Mouse (Mus musculus): ENCODE results near the gene Olfr885. TPM values are rescaled to one million over a fixed set of nuclear protein-coding genes. Genes with fewer than 3 reads are reported as not detected.

Gene Olfr885
- total RNA-seq (2023): not detected

DNA sequence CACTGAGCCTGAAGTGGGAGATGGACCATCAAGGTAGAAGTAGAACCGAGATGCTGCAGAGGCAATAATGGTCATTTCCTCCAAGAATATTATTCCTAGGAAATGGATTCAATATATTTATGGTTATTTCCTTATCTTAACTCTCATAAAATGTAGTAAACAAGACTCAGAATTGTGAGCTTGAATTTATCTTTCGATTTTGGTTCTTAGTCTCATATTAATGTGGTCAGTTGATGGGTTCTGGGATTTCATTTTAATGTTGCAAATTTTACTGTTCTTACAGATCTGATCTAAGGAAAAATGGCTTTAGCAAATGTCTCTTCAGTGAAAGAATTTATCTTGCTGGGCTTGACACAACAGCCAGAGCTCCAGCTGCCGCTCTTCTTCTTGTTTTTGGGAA lies at the start of gene Olfr885:
Gene Olfr885, plus strand, starts transcription at position 301 of the 400 bp plus-strand sequence.

DNA sequence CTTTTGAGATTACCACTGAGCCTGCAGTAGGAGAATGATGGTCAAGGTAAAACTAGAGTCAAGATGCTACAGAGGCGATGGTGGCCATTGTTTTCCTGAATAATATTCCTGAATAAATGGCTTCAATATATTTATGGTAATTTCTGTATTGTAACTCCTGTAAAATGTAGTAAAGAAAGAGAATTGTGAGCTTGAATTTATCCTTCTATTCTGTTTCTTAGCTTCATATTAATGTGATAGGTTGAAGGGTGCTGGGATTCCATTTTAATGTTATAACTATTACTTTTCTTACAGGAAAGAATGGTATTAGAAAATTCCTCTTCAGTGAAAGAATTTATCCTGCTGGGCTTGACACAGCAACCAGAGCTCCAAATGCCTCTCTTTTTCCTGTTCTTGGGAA lies 35.6 kb upstream of the Olfr885 start, which contains the start of gene Olfr883:
Gene Olfr883, plus strand, starts transcription at position 301 of the 400 bp plus-strand sequence.

DNA sequence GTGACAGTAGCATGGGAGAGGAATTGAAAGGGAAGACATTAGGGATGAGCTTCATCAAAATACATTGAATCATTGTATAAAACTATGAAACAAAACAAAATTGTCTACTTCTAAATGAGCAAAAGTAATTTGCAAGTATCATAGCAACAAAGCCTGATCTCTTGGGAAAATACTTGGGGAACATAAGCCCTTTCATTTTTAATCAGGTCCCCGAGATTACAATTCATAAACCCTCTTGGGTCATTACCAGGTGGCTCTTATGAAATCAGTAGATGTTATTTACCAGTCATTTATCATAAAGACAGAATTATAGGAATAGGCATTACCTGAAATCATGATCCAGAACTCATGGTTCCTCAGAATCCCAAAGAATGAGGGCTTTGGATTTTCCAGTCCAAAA lies 14.9 kb upstream of the Olfr885 start, which contains the start of gene Olfr884:
Gene Olfr884, plus strand, starts transcription at position 301 of the 400 bp plus-strand sequence.

GRCm38 (mm10) chr9:38083772-38084171 lies 22.6 kb downstream of the Olfr885 start, which contains the start of gene Olfr887:
Gene Olfr887, plus strand, starts transcription at chr9:38084072.

GRCm38 (mm10) chr9:38107828-38108227 lies 46.7 kb downstream of the Olfr885 start, which contains the start of gene Olfr888:
Gene Olfr888, plus strand, starts transcription at chr9:38108128.

Other genes with a start within 250 kb of the Olfr885 start
- not detected for gene Olfr877, start 207.1 kb upstream of the Olfr885 start, total RNA-seq (2023)
- not detected for gene Olfr145, start 164.6 kb upstream of the Olfr885 start, total RNA-seq (2023)
- gene Olfr878, start 143.5 kb upstream of the Olfr885 start, total RNA-seq (2023): not detected
- not detected for gene Olfr881, start 69.5 kb upstream of the Olfr885 start, total RNA-seq (2023)
- not detected for gene Olfr883, start 35.5 kb upstream of the Olfr885 start, total RNA-seq (2023)
- not detected for gene Olfr884, start 14.8 kb upstream of the Olfr885 start, total RNA-seq (2023)
- gene Olfr887, start 22.8 kb downstream of the Olfr885 start, total RNA-seq (2023): not detected
- not detected for gene Olfr888, start 46.8 kb downstream of the Olfr885 start, total RNA-seq (2023)
- gene Olfr889, start 53.9 kb downstream of the Olfr885 start, total RNA-seq (2023): not detected
- not detected for gene Olfr890, start 81.2 kb downstream of the Olfr885 start, total RNA-seq (2023)
- not detected for gene Olfr891, start 119.5 kb downstream of the Olfr885 start, total RNA-seq (2023)
- gene Olfr893, start 147.0 kb downstream of the Olfr885 start, total RNA-seq (2023): not detected
- not detected for gene Olfr894, start 156.7 kb downstream of the Olfr885 start, total RNA-seq (2023)
- gene Olfr143, start 191.5 kb downstream of the Olfr885 start, total RNA-seq (2023): not detected
- not detected for gene Olfr895, start 206.5 kb downstream of the Olfr885 start, total RNA-seq (2023)
- not detected for gene Olfr896-ps1, start 229.8 kb downstream of the Olfr885 start, total RNA-seq (2023)